Mouse (Mus musculus): ENCODE measurements around the gene N4bp1. TPM values are rescaled to one million over a fixed set of nuclear protein-coding genes. Genes with fewer than 3 reads are reported as not detected.

The N4bp1 gene
- polyA plus RNA-seq, 1 experiment from 2014 or later, result 12.7 TPM

GRCm38 (mm10) chr8:86827199-86827598 lies 57.9 kb downstream of the N4bp1 start:
- H3K36me3 ChIP-seq (ENCODE audit: control insufficient read depth, insufficient read depth, low read length), result no peaks in the 10 kb centered on the region
- no peak overlapping the region for H3K27ac ChIP-seq (ENCODE audit: low read depth, low read length)
- H3K4me2 ChIP-seq (ENCODE audit: low read depth, low read length), result no peak overlapping the region
- no peaks in the 10 kb centered on the region for H3K9me3 ChIP-seq (ENCODE audit: control insufficient read depth, low read length)
- no peaks in the 10 kb centered on the region for H3K27me3 ChIP-seq (ENCODE audit: control insufficient read depth, insufficient read depth, low read length)
- ATAC-seq (ENCODE audit: low read depth), result no peak
- H3K4me3 ChIP-seq (ENCODE audit: low read depth, low read length), result no peak overlapping the region
- no peaks in the 10 kb centered on the region for H3K4me1 ChIP-seq (ENCODE audit: control insufficient read depth, insufficient read depth, low read length)
- H3K9ac ChIP-seq (replicated peaks; ENCODE audit: low read depth, low read length), result no peak overlapping the region
- WGBS, result 93% methylated on average over 5 of the region's 5 CpGs

DNA sequence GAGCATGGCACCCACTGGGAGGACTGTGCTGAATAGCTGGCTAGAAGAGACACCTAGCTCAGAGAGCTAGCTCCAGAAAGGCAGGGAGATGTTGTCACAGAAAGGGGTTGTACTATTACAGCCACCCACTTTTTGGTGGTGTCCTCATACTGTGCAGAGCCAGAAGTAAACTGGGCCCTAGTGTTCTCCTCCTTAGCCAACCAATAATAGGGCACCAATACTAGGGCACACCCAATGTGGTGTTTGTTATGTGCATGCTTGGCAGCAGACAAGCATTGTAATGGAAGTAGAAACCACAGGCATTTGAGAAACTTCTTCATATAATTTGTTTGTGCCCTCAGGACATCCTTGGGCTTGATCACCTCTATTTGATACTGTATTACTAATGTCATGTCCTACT lies 58.5 kb downstream of the N4bp1 start:
- ATAC-seq (ENCODE audit: low read depth), result no peak
- H3K27ac ChIP-seq (ENCODE audit: low read depth, low read length), result no peak overlapping the region
- H3K4me1 ChIP-seq (ENCODE audit: control insufficient read depth, insufficient read depth, low read length), result no peaks in the 10 kb centered on the region
- H3K36me3 ChIP-seq (ENCODE audit: control insufficient read depth, insufficient read depth, low read length), result no peaks in the 10 kb centered on the region
- H3K4me3 ChIP-seq (ENCODE audit: low read depth, low read length), result no peak overlapping the region
- no peak overlapping the region for H3K4me2 ChIP-seq (ENCODE audit: low read depth, low read length)
- H3K9me3 ChIP-seq (ENCODE audit: control insufficient read depth, low read length), result no peaks in the 10 kb centered on the region
- no peaks in the 10 kb centered on the region for H3K27me3 ChIP-seq (ENCODE audit: control insufficient read depth, insufficient read depth, low read length)
- no peak overlapping the region for H3K9ac ChIP-seq (replicated peaks; ENCODE audit: low read depth, low read length)

DNA sequence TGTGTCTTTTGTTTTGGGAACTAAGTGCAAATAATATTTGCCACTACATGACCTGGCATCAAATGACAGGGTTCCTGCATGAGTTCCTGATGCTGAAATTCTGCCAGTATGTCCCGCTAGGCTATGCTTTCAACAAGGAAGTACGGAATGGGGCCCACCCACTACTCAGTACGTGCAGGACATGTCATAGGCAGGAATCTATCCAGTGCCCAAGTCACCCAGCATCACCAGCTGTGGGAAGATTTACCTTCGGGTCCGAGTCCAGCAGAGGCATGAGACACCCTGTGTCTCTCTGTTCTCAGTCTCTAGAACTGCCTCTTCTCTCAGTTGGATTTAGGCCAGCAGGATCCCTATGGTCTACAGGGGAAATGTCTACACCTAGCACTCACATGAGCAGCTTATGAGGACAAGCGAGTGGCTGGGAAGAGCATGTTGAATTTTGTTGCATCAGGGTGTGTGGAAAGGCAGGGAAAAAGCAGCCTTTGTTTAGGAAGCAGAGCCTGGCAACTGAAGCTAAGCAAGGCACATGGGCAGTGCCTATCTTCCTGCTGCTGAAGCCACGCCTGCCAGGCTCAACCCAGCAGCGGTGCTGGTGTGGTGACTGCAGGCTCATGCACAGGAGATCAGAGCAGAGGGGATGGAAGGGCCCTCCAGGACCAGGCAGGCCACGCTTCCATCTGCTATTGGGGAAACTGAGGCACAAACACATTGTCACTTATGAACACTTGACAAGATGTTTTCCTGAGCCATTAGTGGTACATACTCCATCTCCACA lies 59.2 kb downstream of the N4bp1 start:
- 90% methylated on average over 9 of the region's 9 CpGs for WGBS
- no peak overlapping the region for H3K9ac ChIP-seq (replicated peaks; ENCODE audit: low read depth, low read length)
- no peak overlapping the region for H3K4me3 ChIP-seq (ENCODE audit: low read depth, low read length)
- no peak for ATAC-seq (ENCODE audit: low read depth)
- no peaks in the 10 kb centered on the region for H3K27me3 ChIP-seq (ENCODE audit: control insufficient read depth, insufficient read depth, low read length)
- H3K9me3 ChIP-seq (ENCODE audit: control insufficient read depth, low read length), result no peaks in the 10 kb centered on the region
- H3K4me1 ChIP-seq (ENCODE audit: control insufficient read depth, insufficient read depth, low read length), result no peaks in the 10 kb centered on the region
- H3K27ac ChIP-seq (ENCODE audit: low read depth, low read length), result no peak overlapping the region
- H3K4me2 ChIP-seq (ENCODE audit: low read depth, low read length), result no peak overlapping the region
- H3K36me3 ChIP-seq (ENCODE audit: control insufficient read depth, insufficient read depth, low read length), result no peaks in the 10 kb centered on the region

GRCm38 (mm10) chr8:86824735-86825134 lies 60.3 kb downstream of the N4bp1 start:
- Histone ChIP-seq H3K4me2 (ENCODE audit: low read depth, low read length) (no peak overlapping the region), H3K27ac (ENCODE audit: low read depth, low read length) (no peak overlapping the region), H3K9ac (replicated peaks; ENCODE audit: low read depth, low read length) (no peak overlapping the region), H3K4me3 (ENCODE audit: low read depth, low read length) (no peak overlapping the region), H3K9me3 (ENCODE audit: control insufficient read depth, low read length) (no peaks in the 10 kb centered on the region), H3K36me3 (ENCODE audit: control insufficient read depth, insufficient read depth, low read length) (no peaks in the 10 kb centered on the region), H3K4me1 (ENCODE audit: control insufficient read depth, insufficient read depth, low read length) (no peaks in the 10 kb centered on the region), H3K27me3 (ENCODE audit: control insufficient read depth, insufficient read depth, low read length) (no peaks in the 10 kb centered on the region)
- 30% methylated on average over 4 of the region's 4 CpGs for WGBS
- no peak for ATAC-seq (ENCODE audit: low read depth)

DNA sequence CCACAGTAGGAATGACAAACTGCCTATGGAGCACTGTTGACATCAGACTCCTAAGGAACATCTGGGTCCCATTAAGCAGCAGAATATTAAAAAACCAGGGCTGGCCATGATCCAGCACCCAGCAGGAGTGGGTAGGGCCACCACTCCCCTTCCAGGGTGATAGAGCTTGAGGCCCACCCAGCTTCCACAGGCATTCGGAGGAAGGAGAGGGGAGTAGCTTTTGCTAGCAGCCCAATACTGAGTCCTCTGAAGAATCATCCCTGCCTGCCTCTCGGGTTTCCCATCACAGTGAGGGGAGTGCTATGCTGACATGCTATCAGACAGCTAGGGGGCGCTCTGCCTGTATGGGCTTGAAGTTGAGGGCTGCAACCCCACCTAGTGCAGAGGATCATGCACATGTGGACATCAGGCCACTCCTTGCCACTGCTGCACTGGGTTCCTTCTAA lies 64.3 kb downstream of the N4bp1 start:
- WGBS, result 15% methylated on average over 3 of the region's 3 CpGs
- Histone ChIP-seq H3K9ac (replicated peaks; ENCODE audit: low read depth, low read length) (no peak overlapping the region), H3K27ac (ENCODE audit: low read depth, low read length) (no peak overlapping the region), H3K4me1 (ENCODE audit: control insufficient read depth, insufficient read depth, low read length) (no peaks in the 10 kb centered on the region), H3K4me3 (ENCODE audit: low read depth, low read length) (no peak overlapping the region), H3K4me2 (ENCODE audit: low read depth, low read length) (no peak overlapping the region), H3K9me3 (ENCODE audit: control insufficient read depth, low read length) (no peaks in the 10 kb centered on the region), H3K27me3 (ENCODE audit: control insufficient read depth, insufficient read depth, low read length) (no peaks in the 10 kb centered on the region), H3K36me3 (ENCODE audit: control insufficient read depth, insufficient read depth, low read length) (no peaks in the 10 kb centered on the region)
- no peak for ATAC-seq (ENCODE audit: low read depth)

DNA sequence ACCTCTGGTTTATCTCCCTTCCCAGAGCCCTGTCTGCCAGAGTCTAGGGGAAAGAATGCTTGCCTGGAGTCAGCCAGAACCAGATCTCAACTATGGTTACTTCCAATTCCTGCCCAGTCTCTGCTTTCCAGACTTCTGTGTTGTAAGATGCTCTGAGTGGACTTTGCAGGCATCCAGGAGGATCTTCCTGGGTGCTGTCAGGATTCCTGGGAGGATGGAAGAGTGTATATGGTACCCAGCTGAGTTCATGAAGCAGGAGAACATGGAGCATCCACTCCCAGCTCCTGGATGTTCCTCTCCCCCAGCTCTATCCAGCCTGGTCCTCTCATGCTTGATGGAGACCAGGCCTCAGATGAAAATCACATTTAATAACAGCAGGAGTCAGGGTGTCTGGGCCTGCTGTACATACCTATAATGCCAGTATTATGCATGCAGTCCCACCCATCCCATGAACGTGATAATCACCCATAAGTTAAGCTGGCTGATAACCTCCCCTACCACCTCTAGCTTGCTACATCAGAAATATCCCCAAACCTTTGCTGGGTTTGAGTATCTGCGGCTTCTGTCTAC lies 64.8 kb downstream of the N4bp1 start:
- H3K9ac ChIP-seq (replicated peaks; ENCODE audit: low read depth, low read length), result no peak overlapping the region
- H3K9me3 ChIP-seq (ENCODE audit: control insufficient read depth, low read length), result no peaks in the 10 kb centered on the region
- no peaks in the 10 kb centered on the region for H3K4me1 ChIP-seq (ENCODE audit: control insufficient read depth, insufficient read depth, low read length)

GRCm38 (mm10) chr8:86819426-86819825 lies 65.6 kb downstream of the N4bp1 start:
- no peak overlapping the region for H3K9ac ChIP-seq (replicated peaks; ENCODE audit: low read depth, low read length)
- no peaks in the 10 kb centered on the region for H3K36me3 ChIP-seq (ENCODE audit: control insufficient read depth, insufficient read depth, low read length)
- H3K4me2 ChIP-seq (ENCODE audit: low read depth, low read length), result no peak overlapping the region
- H3K27ac ChIP-seq (ENCODE audit: low read depth, low read length), result no peak overlapping the region
- H3K4me1 ChIP-seq (ENCODE audit: control insufficient read depth, insufficient read depth, low read length), result no peaks in the 10 kb centered on the region
- H3K27me3 ChIP-seq (ENCODE audit: control insufficient read depth, insufficient read depth, low read length), result no peaks in the 10 kb centered on the region
- 52% methylated on average over 6 of the region's 6 CpGs for WGBS
- no peak overlapping the region for H3K4me3 ChIP-seq (ENCODE audit: low read depth, low read length)
- no peaks in the 10 kb centered on the region for H3K9me3 ChIP-seq (ENCODE audit: control insufficient read depth, low read length)
- no peak for ATAC-seq (ENCODE audit: low read depth)

More for the DNA sequence above, 64.8 kb downstream of the N4bp1 start:
- no peak for ATAC-seq (ENCODE audit: low read depth)
- WGBS, result 42% methylated on average over 2 of the region's 2 CpGs
- Histone ChIP-seq H3K4me2 (ENCODE audit: low read depth, low read length) (no peak overlapping the region), H3K27ac (ENCODE audit: low read depth, low read length) (no peak overlapping the region), H3K27me3 (ENCODE audit: control insufficient read depth, insufficient read depth, low read length) (no peaks in the 10 kb centered on the region), H3K4me3 (ENCODE audit: low read depth, low read length) (no peak overlapping the region), H3K36me3 (ENCODE audit: control insufficient read depth, insufficient read depth, low read length) (no peaks in the 10 kb centered on the region)

- H3K27ac ChIP-seq (ENCODE audit: low read depth, low read length), result no peak overlapping the region
- ATAC-seq (ENCODE audit: low read depth), result no peak
- no peaks in the 10 kb centered on the region for H3K4me1 ChIP-seq (ENCODE audit: control insufficient read depth, insufficient read depth, low read length)
- no peak overlapping the region for H3K4me2 ChIP-seq (ENCODE audit: low read depth, low read length)
- no peaks in the 10 kb centered on the region for H3K9me3 ChIP-seq (ENCODE audit: control insufficient read depth, low read length)
- H3K36me3 ChIP-seq (ENCODE audit: control insufficient read depth, insufficient read depth, low read length), result no peaks in the 10 kb centered on the region
- no peaks in the 10 kb centered on the region for H3K27me3 ChIP-seq (ENCODE audit: control insufficient read depth, insufficient read depth, low read length)
- no peak overlapping the region for H3K9ac ChIP-seq (replicated peaks; ENCODE audit: low read depth, low read length)
- H3K4me3 ChIP-seq (ENCODE audit: low read depth, low read length), result no peak overlapping the region
- WGBS, result 85% methylated on average over 15 of the region's 15 CpGs
Measured at GRCm38 (mm10) chr8:86808990-86809960, 75.8 kb downstream of the N4bp1 start.

DNA sequence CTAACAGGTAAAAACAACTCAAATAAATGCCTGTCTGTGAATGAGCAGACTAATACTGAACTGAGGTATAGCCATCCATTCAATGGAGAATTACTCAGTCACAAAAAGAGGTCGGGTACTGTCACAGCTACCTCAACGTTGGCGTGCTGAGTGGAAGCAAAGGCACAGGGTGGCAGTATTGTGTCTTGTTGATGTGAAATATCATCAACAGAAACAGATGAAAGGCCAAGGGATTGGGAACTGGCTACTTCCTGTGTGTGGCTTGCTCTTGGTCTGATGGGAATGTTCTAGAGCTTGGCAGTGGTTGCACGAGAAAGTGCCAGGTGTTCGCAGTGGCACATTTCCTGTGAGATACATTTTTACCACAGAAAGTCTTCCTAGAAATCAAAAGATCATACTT lies 76.8 kb downstream of the N4bp1 start:
- Histone ChIP-seq H3K4me3 (ENCODE audit: low read depth, low read length) (no peak overlapping the region), H3K4me1 (ENCODE audit: control insufficient read depth, insufficient read depth, low read length) (no peaks in the 10 kb centered on the region), H3K9me3 (ENCODE audit: control insufficient read depth, low read length) (no peaks in the 10 kb centered on the region), H3K27ac (ENCODE audit: low read depth, low read length) (no peak overlapping the region), H3K27me3 (ENCODE audit: control insufficient read depth, insufficient read depth, low read length) (no peaks in the 10 kb centered on the region), H3K9ac (replicated peaks; ENCODE audit: low read depth, low read length) (no peak overlapping the region), H3K36me3 (ENCODE audit: control insufficient read depth, insufficient read depth, low read length) (no peaks in the 10 kb centered on the region), H3K4me2 (ENCODE audit: low read depth, low read length) (no peak overlapping the region)
- ATAC-seq (ENCODE audit: low read depth), result no peak
- WGBS, result 80% methylated on average over 5 of the region's 5 CpGs

Data from neural tube, embryonic 14.5 days (tissue).